Mouse (Mus musculus) midbrain, embryonic 14.5 days (tissue): ENCODE results near the gene Myo1d. TPM values are rescaled to one million over a fixed set of nuclear protein-coding genes. Genes with fewer than 3 reads are reported as not detected.

Source experiments
- ATAC-seq: fragments of 200-750 bp; cut with Nextera tagmentation; 2 replicates; pipeline ENCODE4 v1.8.0; 2017; ENCODE audit warnings: moderate number of reproducible peaks, moderate library complexity; ENCODE audit not compliant: low FRiP score, low TSS enrichment
- DNase-seq: peaks from one replicate; pipeline ENCODE4 v3.0.0-alpha.2; 2015
- H3K27ac ChIP-seq: fragments of 300-500 bp; sonication (generic); replicated peaks from 2 replicates; pipeline ENCODE4 v1.5.1; 2014; ENCODE audit warnings: mild to moderate bottlenecking, low read depth, low read length, moderate library complexity
- H3K27me3 ChIP-seq: fragments of 300-500 bp; sonication (generic); 2 replicates; pipeline ENCODE4 v1.6.1; 2014; ENCODE audit warnings: low read length, control low read depth, mixed read lengths; ENCODE audit not compliant: control insufficient read depth, insufficient read depth
- H3K36me3 ChIP-seq: fragments of 300-500 bp; sonication (generic); 2 replicates; pipeline ENCODE4 v1.6.1; 2014; ENCODE audit warnings: low read length, control low read depth; ENCODE audit not compliant: control insufficient read depth, insufficient read depth
- H3K4me1 ChIP-seq: fragments of 300-500 bp; sonication (generic); 2 replicates; pipeline ENCODE4 v1.6.1; 2014; ENCODE audit warnings: mild to moderate bottlenecking, antibody characterized with exemption, low read length, control low read depth; ENCODE audit not compliant: control insufficient read depth, insufficient read depth
- H3K4me2 ChIP-seq: fragments of 300-500 bp; sonication (generic); 2 replicates; pipeline ENCODE4 v1.6.1; 2014; ENCODE audit warnings: mild to moderate bottlenecking, low read length, moderate library complexity
- H3K4me3 ChIP-seq: fragments of 300-500 bp; sonication (generic); replicated peaks from 2 replicates; pipeline ENCODE4 v1.5.1; 2014; ENCODE audit warnings: low read depth, low read length
- H3K9ac ChIP-seq: fragments of 300-500 bp; sonication (generic); replicated peaks from 2 replicates; pipeline ENCODE4 v1.6.1; 2014; ENCODE audit warnings: mild to moderate bottlenecking, low read length, moderate library complexity
- H3K9me3 ChIP-seq: fragments of 300-500 bp; sonication (generic); 2 replicates; pipeline ENCODE4 v1.6.1; 2016; ENCODE audit warnings: low read length, control low read depth, mixed read lengths; ENCODE audit not compliant: control insufficient read depth
- WGBS: fragments of 180-500 bp; shearing (Covaris S2); extraction: QIAGEN DNeasy Blood & Tissue Kit; methylation state at CpG from one replicate; pipeline ENCODE4 v1.1.7; 2014; 5-methylcytosine and 5-hydroxymethylcytosine counted together
- polyA plus RNA-seq: library from polyadenylated mRNA; unstranded; fragments of >200 nt; fragmentation: Nextera tagmentation; extraction: Ambion mirVana; gene quantifications from 2 replicates; pipeline ENCODE4 v1.2.1, GENCODE M21; 2014

Gene Myo1d
- polyA plus RNA-seq, 1 experiment from 2014 or later: 2.6 TPM

- Histone ChIP-seq H3K9ac (no peak overlapping the region), H3K27me3 (no peaks in the 10 kb centered on the region), H3K9me3 (no peaks in the 10 kb centered on the region), H3K4me3 (no peak overlapping the region), H3K4me1 (no peaks in the 10 kb centered on the region), H3K36me3 (no peaks in the 10 kb centered on the region), H3K27ac (no peak overlapping the region), H3K4me2 (no peak overlapping the region)
- 13% methylated on average over 4 of the region's 4 CpGs for WGBS
- ATAC-seq: no peak
- peak; percentile 88 for DNase-seq
These were observed 83.5 kb downstream of the Myo1d start for GRCm38 (mm10) chr11:80696350-80696749.

GRCm38 (mm10) chr11:80684603-80685002 lies 95.2 kb downstream of the Myo1d start:
- ATAC-seq: no peak
- H3K4me1 ChIP-seq: no peaks in the 10 kb centered on the region
- no peak for DNase-seq

GRCm38 (mm10) chr11:80682745-80683144 lies 97.1 kb downstream of the Myo1d start:
- Histone ChIP-seq H3K4me2 (no peak overlapping the region), H3K4me3 (no peak overlapping the region), H3K4me1 (no peaks in the 10 kb centered on the region), H3K9ac (no peak overlapping the region), H3K27me3 (no peaks in the 10 kb centered on the region), H3K36me3 (no peaks in the 10 kb centered on the region), H3K27ac (no peak overlapping the region), H3K9me3 (no peaks in the 10 kb centered on the region)
- WGBS: 82% methylated on average over 3 of the region's 3 CpGs
- no peak for DNase-seq
- no peak for ATAC-seq

More at GRCm38 (mm10) chr11:80684603-80685002, 95.2 kb downstream of the Myo1d start:
- WGBS: 73% methylated on average over 5 of the region's 5 CpGs
- Histone ChIP-seq H3K9ac (no peak overlapping the region), H3K4me3 (no peak overlapping the region), H3K27me3 (no peaks in the 10 kb centered on the region), H3K36me3 (no peaks in the 10 kb centered on the region), H3K27ac (no peak overlapping the region), H3K4me2 (no peak overlapping the region), H3K9me3 (no peaks in the 10 kb centered on the region)

GRCm38 (mm10) chr11:80673013-80673412 lies 106.8 kb downstream of the Myo1d start:
- ATAC-seq (no peak), DNase-seq (no peak)
- Histone ChIP-seq H3K4me3 (no peak overlapping the region), H3K4me2 (no peak overlapping the region), H3K9me3 (no peaks in the 10 kb centered on the region), H3K9ac (no peak overlapping the region), H3K27ac (no peak overlapping the region), H3K27me3 (no peaks in the 10 kb centered on the region), H3K36me3 (no peaks in the 10 kb centered on the region), H3K4me1 (0 out of 2 replicates have a peak, but pooled peaks cover 4% of the 10 kb centered on the region)
- WGBS: 46% methylated on average over 7 of the region's 7 CpGs

GRCm38 (mm10) chr11:80670391-80670790 lies 109.4 kb downstream of the Myo1d start:
- no peak overlapping the region for H3K4me2 ChIP-seq
- ATAC-seq (peak; percentile 81), DNase-seq (peak; percentile 93)
- peak overlapping the region; percentile 34 for H3K27ac ChIP-seq
- 0 out of 2 replicates have a peak, but pooled peaks cover 4% of the 10 kb centered on the region for H3K4me1 ChIP-seq
- no peak overlapping the region for H3K4me3 ChIP-seq
- WGBS: 38% methylated on average over 1 of the region's 1 CpGs
- no peaks in the 10 kb centered on the region for H3K9me3 ChIP-seq
- no peak overlapping the region for H3K9ac ChIP-seq
- no peaks in the 10 kb centered on the region for H3K36me3 ChIP-seq
- H3K27me3 ChIP-seq: no peaks in the 10 kb centered on the region

GRCm38 (mm10) chr11:80669934-80670333 lies 109.9 kb downstream of the Myo1d start:
- ATAC-seq (no peak), DNase-seq (peak; percentile 39)
- no peak overlapping the region for H3K4me2 ChIP-seq

GRCm38 (mm10) chr11:80666211-80666610 lies 113.6 kb downstream of the Myo1d start:
- Histone ChIP-seq H3K4me2 (no peak overlapping the region), H3K9ac (no peak overlapping the region), H3K4me1 (0 out of 2 replicates have a peak, but pooled peaks cover 4% of the 10 kb centered on the region), H3K36me3 (no peaks in the 10 kb centered on the region), H3K27me3 (no peaks in the 10 kb centered on the region), H3K9me3 (no peaks in the 10 kb centered on the region), H3K4me3 (no peak overlapping the region), H3K27ac (no peak overlapping the region)
- ATAC-seq: no peak
- 87% methylated on average over 8 of the region's 8 CpGs for WGBS
- no peak for DNase-seq

More at GRCm38 (mm10) chr11:80669934-80670333, 109.9 kb downstream of the Myo1d start:
- H3K4me1 ChIP-seq: 0 out of 2 replicates have a peak, but pooled peaks cover 4% of the 10 kb centered on the region
- no peak overlapping the region for H3K9ac ChIP-seq
- H3K27ac ChIP-seq: peak overlapping the region; percentile 34
- 74% methylated on average over 4 of the region's 4 CpGs for WGBS
- no peaks in the 10 kb centered on the region for H3K36me3 ChIP-seq
- no peaks in the 10 kb centered on the region for H3K27me3 ChIP-seq
- H3K9me3 ChIP-seq: no peaks in the 10 kb centered on the region
- no peak overlapping the region for H3K4me3 ChIP-seq

GRCm38 (mm10) chr11:80664261-80664660 lies 115.6 kb downstream of the Myo1d start:
- H3K9ac ChIP-seq: no peak overlapping the region
- no peak for DNase-seq
- no peaks in the 10 kb centered on the region for H3K27me3 ChIP-seq
- H3K9me3 ChIP-seq: no peaks in the 10 kb centered on the region
- ATAC-seq: no peak
- H3K36me3 ChIP-seq: no peaks in the 10 kb centered on the region
- H3K27ac ChIP-seq: no peak overlapping the region
- H3K4me2 ChIP-seq: no peak overlapping the region
- no peaks in the 10 kb centered on the region for H3K4me1 ChIP-seq
- H3K4me3 ChIP-seq: no peak overlapping the region
- WGBS: 87% methylated on average over 3 of the region's 3 CpGs

- WGBS: 91% methylated on average over 5 of the region's 5 CpGs
- no peaks in the 10 kb centered on the region for H3K36me3 ChIP-seq
- DNase-seq: no peak
- no peak overlapping the region for H3K9ac ChIP-seq
- no peaks in the 10 kb centered on the region for H3K4me1 ChIP-seq
- H3K9me3 ChIP-seq: no peaks in the 10 kb centered on the region
- H3K27me3 ChIP-seq: no peaks in the 10 kb centered on the region
- no peak overlapping the region for H3K4me2 ChIP-seq
- no peak overlapping the region for H3K27ac ChIP-seq
- no peak overlapping the region for H3K4me3 ChIP-seq
- no peak for ATAC-seq
These were observed 134.7 kb downstream of the Myo1d start for GRCm38 (mm10) chr11:80645111-80645510.
